In the genomic region with DNA sequence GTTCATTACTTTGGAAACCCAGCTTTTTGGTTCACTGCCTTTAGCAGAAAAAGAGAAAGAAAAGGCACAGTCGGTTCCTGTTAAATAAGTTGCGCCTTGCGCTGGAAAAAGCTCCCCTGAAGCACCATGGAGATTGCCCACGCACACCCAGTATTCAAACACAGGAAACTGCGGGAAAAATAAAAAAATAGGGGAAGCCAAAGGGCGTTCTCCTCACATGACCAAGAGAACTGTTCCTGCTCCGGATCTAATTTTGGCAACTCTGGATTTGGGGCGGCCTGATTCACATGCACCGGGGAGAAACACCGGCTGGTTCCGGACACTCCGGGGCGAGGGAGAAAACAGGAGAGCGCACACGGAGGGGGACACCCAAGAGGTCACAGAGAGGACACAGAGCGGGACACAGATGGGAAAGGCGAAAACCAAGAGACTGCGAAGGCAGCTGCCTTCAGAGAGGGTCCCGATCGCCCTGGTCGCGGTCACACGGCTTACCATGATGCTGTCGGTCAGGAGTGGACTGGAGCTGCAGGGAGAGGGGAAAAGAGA, we compare ENCODE assay signal across 8 mouse cellular contexts. TPM values are rescaled to one million over a fixed set of nuclear protein-coding genes. Genes with fewer than 3 reads are reported as not detected.
A peak's percentile ranks its signal among the peaks of the same experiment; 100 is the strongest.
DNase-seq lines count a peak whose midpoint lies in the region; ATAC-seq and TF ChIP-seq lines count a peak whose summit lies in the region.

No protein-coding gene starts in this region.

- TF ChIP-seq EP300 in stomach, postnatal 0 days (optimal IDR thresholded peaks at IDR 0.05), result no peak

- H3K9me3 ChIP-seq in hindbrain, postnatal 0 days (ENCODE audit: low read length), result no peaks in the 10 kb centered on the region
- no peaks in the 10 kb centered on the region for H3K9me3 ChIP-seq in stomach, postnatal 0 days (ENCODE audit: control insufficient read depth, low read length)

- H3K27me3 ChIP-seq in hindbrain, postnatal 0 days (ENCODE audit: insufficient read depth, low read length), result no peaks in the 10 kb centered on the region
- no peaks in the 10 kb centered on the region for H3K27me3 ChIP-seq in stomach, postnatal 0 days (ENCODE audit: control insufficient read depth, insufficient read depth, low read length)

- no peak for TF ChIP-seq CTCF in hindbrain, postnatal 0 days (IDR thresholded peaks at IDR 0.05; ENCODE audit: low read depth)
- no peak for TF ChIP-seq CTCF in stomach, postnatal 0 days (IDR thresholded peaks at IDR 0.05; ENCODE audit: low read depth)

- intact Hi-C loops in left cerebral cortex, postnatal 25 days (cut with DNase I), result no loop called here

- H3K9ac ChIP-seq in hindbrain, postnatal 0 days (replicated peaks; ENCODE audit: low read length), result peak overlapping the region; percentile 59
- peak overlapping the region; percentile 86 for H3K9ac ChIP-seq in stomach, postnatal 0 days (ENCODE audit: low read length)

- peaks cover 5% of the 10 kb centered on the region; the same call in 1 of the 2 replicates for H3K4me1 ChIP-seq in hindbrain, postnatal 0 days (ENCODE audit: insufficient read depth, low read length)
- H3K4me1 ChIP-seq in stomach, postnatal 0 days (replicated peaks; ENCODE audit: control insufficient read depth, insufficient read depth), result peaks cover 9% of the 10 kb centered on the region; the same call in 1 of the 2 replicates

- H3K4me2 ChIP-seq in hindbrain, postnatal 0 days (ENCODE audit: low read depth, low read length), result peak overlapping the region; percentile 98
- peak overlapping the region; percentile 86 for H3K4me2 ChIP-seq in stomach, postnatal 0 days (replicated peaks; ENCODE audit: low read depth)

- peak overlapping the region; percentile 64; the same call in 1 of the 2 replicates for H3K27ac ChIP-seq in hindbrain, postnatal 0 days
- H3K27ac ChIP-seq in stomach, postnatal 0 days (replicated peaks), result peak overlapping the region; percentile 97

- WGBS in hindbrain, postnatal 0 days, result 1% methylated on average over 24 of the region's 24 CpGs
- whole genome bisulfite sequencing in stomach, postnatal 0 days, result under 1% methylated on average over 24 of the region's 24 CpGs

- peak; percentile 36 for DNase-seq in layer of hippocampus, adult 11-12 months (ENCODE audit: low spot score)
- no peak for DNase-seq in layer of hippocampus, adult 9-10 months (ENCODE audit: low spot score)
- peak; percentile 24 for DNase-seq in cerebellum, adult 8-10 months
- DNase-seq in gastrocnemius, adult 8-10 months (ENCODE audit: low spot score in 2 of 2), result peak; percentile 27 to 36
- DNase-seq in hindbrain, postnatal 0 days (ENCODE audit: low spot score), result peak; percentile 23
- DNase-seq in left cerebral cortex, postnatal 25 days (ENCODE audit: low spot score in 2 of 2), result peak; percentile 59 to 83
- DNase-seq in stomach, postnatal 0 days (ENCODE audit: low spot score), result no peak

- no peak; the same call in 1 of the 2 replicates for ATAC-seq in hindbrain, postnatal 0 days
- ATAC-seq in megakaryocyte-erythroid progenitor cell, adult 5-6 weeks (replicated peaks; ENCODE audit: low FRiP score, low TSS enrichment, poor library complexity, severe bottlenecking), result peak; percentile 2; the same call in 1 of the 2 replicates
- ATAC-seq in stomach, postnatal 0 days (ENCODE audit: low FRiP score, low TSS enrichment), result peak; percentile 23

- H3K4me3 ChIP-seq in hindbrain, postnatal 0 days (ENCODE audit: low read length), result peak overlapping the region; percentile 62
- peak overlapping the region; percentile 86 for H3K4me3 ChIP-seq in stomach, postnatal 0 days (ENCODE audit: low read depth, low read length)

- no peaks in the 10 kb centered on the region for H3K36me3 ChIP-seq in hindbrain, postnatal 0 days (ENCODE audit: insufficient read depth, low read length)
- H3K36me3 ChIP-seq in stomach, postnatal 0 days (ENCODE audit: control insufficient read depth, insufficient read depth, low read length), result no peaks in the 10 kb centered on the region

RNA-seq across cellular contexts. Expression of a gene that starts 0.7 kb away (rescaled TPM):
- 10 to 100 TPM; 14.4 to 39.8 (median 28.6) TPM for total RNA-seq in gastrocnemius, adult 8-10 months (2022)
- total RNA-seq in hindbrain, postnatal 0 days (2014; rRNA removed), result 31.8 and 33.5 TPM in 2 replicates
- 54.0 and 55.5 TPM in 2 replicates for polyA plus RNA-seq in hindbrain, postnatal 0 days (2015; fragmentation: Nextera tagmentation; extraction: Ambion mirVana)
- total RNA-seq in left cerebral cortex, postnatal 25 days (2021), result 10 to 100 TPM; 59.6 to 78.3 TPM
- total RNA-seq in megakaryocyte-erythroid progenitor cell, adult 5-6 weeks (2014; fragmentation: Nextera tagmentation), result 7.1 and 9.9 TPM in 2 replicates
- 16.3 and 26.3 TPM in 2 replicates for total RNA-seq in megakaryocyte-erythroid progenitor cell, adult 5-6 weeks (2017)
- 168 and 186 TPM in 2 replicates for polyA plus RNA-seq in stomach, postnatal 0 days (2015; fragmentation: Nextera tagmentation; extraction: Ambion mirVana)

RNA-seq across cellular contexts. Expression of a gene that starts 0.7 kb away (rescaled TPM):
- not detected for total RNA-seq in gastrocnemius, adult 8-10 months (2022)
- not detected in 2 replicates for total RNA-seq in hindbrain, postnatal 0 days (2014; rRNA removed)
- polyA plus RNA-seq in hindbrain, postnatal 0 days (2015; fragmentation: Nextera tagmentation; extraction: Ambion mirVana), result 0.91 and 1.1 TPM in 2 replicates
- not detected for total RNA-seq in left cerebral cortex, postnatal 25 days (2021)
- 1.1 TPM in 1 of 2 replicates, not detected in the other for total RNA-seq in megakaryocyte-erythroid progenitor cell, adult 5-6 weeks (2014; fragmentation: Nextera tagmentation)
- 3.0 TPM in 1 of 2 replicates, not detected in the other for total RNA-seq in megakaryocyte-erythroid progenitor cell, adult 5-6 weeks (2017)
- 3.0 and 4.0 TPM in 2 replicates for polyA plus RNA-seq in stomach, postnatal 0 days (2015; fragmentation: Nextera tagmentation; extraction: Ambion mirVana)

RNA-seq across cellular contexts. Expression of a gene that starts 46.6 kb away (rescaled TPM):
- total RNA-seq in gastrocnemius, adult 8-10 months (2022), result not detected
- 1.0 and 1.3 TPM in 2 replicates for total RNA-seq in hindbrain, postnatal 0 days (2014; rRNA removed)
- 0.53 and 0.62 TPM in 2 replicates for polyA plus RNA-seq in hindbrain, postnatal 0 days (2015; fragmentation: Nextera tagmentation; extraction: Ambion mirVana)
- 10 to 100 TPM; 34.3 to 41.5 TPM for total RNA-seq in left cerebral cortex, postnatal 25 days (2021)
- not detected in 2 replicates for total RNA-seq in megakaryocyte-erythroid progenitor cell, adult 5-6 weeks (2014; fragmentation: Nextera tagmentation)
- not detected in 2 replicates for total RNA-seq in megakaryocyte-erythroid progenitor cell, adult 5-6 weeks (2017)
- polyA plus RNA-seq in stomach, postnatal 0 days (2015; fragmentation: Nextera tagmentation; extraction: Ambion mirVana), result 0.33 and 0.34 TPM in 2 replicates

Comparison
In these comparisons a context has a peak if more than half of its experiments do, and no peak if none do; other contexts are left out.
1. DNase-seq: peak in layer of hippocampus, adult 11-12 months (single experiment), cerebellum, adult 8-10 months (single experiment), gastrocnemius, adult 8-10 months (2 of 2), hindbrain, postnatal 0 days (single experiment) and left cerebral cortex, postnatal 25 days (2 of 2); none in layer of hippocampus, adult 9-10 months (single experiment) and stomach, postnatal 0 days (single experiment).
2. RNA of a gene that starts 46.6 kb away (total RNA-seq): 34.3 to 41.5 TPM in left cerebral cortex, postnatal 25 days; 1.0 to 1.3 TPM in hindbrain, postnatal 0 days, not detected in gastrocnemius, adult 8-10 months and not detected in megakaryocyte-erythroid progenitor cell, adult 5-6 weeks; every median in the first group is over 10 times any median in the second.